8 mouse cellular contexts compared by ENCODE assay signal in the genomic region with DNA sequence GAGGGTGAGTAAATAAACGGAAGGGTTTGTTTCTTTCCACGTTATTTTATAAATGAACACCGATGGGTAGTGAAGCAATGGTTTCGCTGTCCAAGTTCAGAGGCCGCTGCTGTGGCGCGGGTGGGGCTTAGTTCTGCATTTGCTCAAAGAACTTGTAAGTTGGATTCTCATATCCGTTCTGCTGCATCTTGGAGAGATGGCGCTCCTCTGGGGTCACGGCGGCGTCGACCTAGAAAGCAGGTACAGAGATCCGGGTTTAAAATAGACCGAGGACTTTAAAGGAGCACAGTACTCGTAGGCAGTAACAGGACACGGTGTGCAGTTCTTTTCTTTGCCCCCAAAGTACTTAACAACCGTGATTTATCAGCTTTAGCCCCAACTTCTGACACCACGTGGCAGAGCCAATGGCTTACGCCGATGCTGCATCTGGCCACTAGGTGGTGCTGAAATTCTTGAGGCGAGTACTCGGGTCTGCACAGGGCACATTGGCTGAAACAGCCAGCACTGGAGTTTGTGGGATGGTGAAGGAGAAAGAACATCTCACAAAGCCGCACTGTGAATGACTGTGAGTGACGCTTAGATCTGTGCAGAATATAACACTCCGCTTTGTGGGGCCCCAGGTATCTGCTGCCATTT.
A peak's percentile ranks its signal among the peaks of the same experiment; 100 is the strongest.
DNase-seq lines count a peak whose midpoint lies in the region; ATAC-seq and TF ChIP-seq lines count a peak whose summit lies in the region.

No protein-coding gene starts in this region.

- H3K27ac ChIP-seq in cerebellum, adult 2 months (ENCODE audit: insufficient read depth, low read length), result no peak overlapping the region
- H3K27ac ChIP-seq in lung, embryonic 15.5 days, result no peak overlapping the region

- peak overlapping the region; percentile 28; the same call in 1 of the 2 replicates for H3K4me2 ChIP-seq in lung, embryonic 15.5 days

- H3K4me1 ChIP-seq in cerebellum, adult 2 months (ENCODE audit: control insufficient read depth, insufficient read depth, low read length), result peaks cover 9% of the 10 kb centered on the region
- 0 out of 2 replicates have a peak, but pooled peaks cover 3% of the 10 kb centered on the region for H3K4me1 ChIP-seq in lung, embryonic 15.5 days

- TF ChIP-seq CTCF in cerebellum, adult 2 months (IDR thresholded peaks at IDR 0.05; ENCODE audit: borderline replicate concordance, insufficient read depth, low read depth, low read length), result peak; percentile 95

- H3K36me3 ChIP-seq in lung, embryonic 15.5 days, result peaks cover 20% of the 10 kb centered on the region

- no peak overlapping the region for H3K9ac ChIP-seq in lung, embryonic 15.5 days

- peak; percentile 71 for ATAC-seq in frontal cortex, adult (ENCODE audit: low TSS enrichment)
- ATAC-seq in hematopoietic stem cell, adult 5-6 weeks (replicated peaks in 1 of 2; ENCODE audit: insufficient read depth in 1 of 2, low FRiP score in 2 of 2, low TSS enrichment in 1 of 2, low read depth in 1 of 2, poor library complexity in 2 of 2, severe bottlenecking in 2 of 2), result peak; percentile 95 to 96
- peak; percentile 82 for ATAC-seq in lung, embryonic 15.5 days (ENCODE audit: borderline replicate concordance, extremely low read depth, low FRiP score, low TSS enrichment)

- H3K9me3 ChIP-seq in lung, embryonic 15.5 days, result no peaks in the 10 kb centered on the region

- 36% methylated on average over 26 of the region's 26 CpGs for WGBS in cerebellum, adult 2 months
- WGBS in lung, embryonic 15.5 days, result 28% methylated on average over 26 of the region's 26 CpGs

- H3K27me3 ChIP-seq in cerebellum, adult 2 months (ENCODE audit: control insufficient read depth, insufficient read depth, low read length), result no peaks in the 10 kb centered on the region
- no peaks in the 10 kb centered on the region for H3K27me3 ChIP-seq in lung, embryonic 15.5 days

- no peak for TF ChIP-seq POLR2A in cerebellum, adult 2 months (IDR thresholded peaks at IDR 0.05; ENCODE audit: borderline replicate concordance, insufficient read depth, low read length)

- no peak overlapping the region for H3K4me3 ChIP-seq in cerebellum, adult 2 months (replicated peaks; ENCODE audit: insufficient read depth, low read depth, low read length)
- H3K4me3 ChIP-seq in lung, embryonic 15.5 days, result no peak overlapping the region

- peak; percentile 92 for DNase-seq in ES-CJ7 (ENCODE audit: low read depth, low spot score)
- peak; percentile 84 to 90 for DNase-seq in cerebellum, adult 2 months
- DNase-seq in layer of hippocampus, adult 8-10 months (ENCODE audit: low spot score in 2 of 2), result peak; percentile 83 to 93
- peak; percentile 64 for DNase-seq in ovary, postnatal 10 days (ENCODE audit: low spot score)
- peak; percentile 67 for DNase-seq in thymus, postnatal 0 days (ENCODE audit: low spot score)
